Mouse (Mus musculus) lung, postnatal 0 days (tissue): Measurements from ENCODE around the gene Spns3.

Experiments used
- CTCF ChIP-seq: IDR thresholded peaks from 2 replicates; pipeline ENCODE4 v1.5.1; 2016; ENCODE audit warnings: antibody characterized with exemption, mild to moderate bottlenecking
- EP300 ChIP-seq: IDR thresholded peaks from 2 replicates; pipeline ENCODE4 v1.6.1; 2016; ENCODE audit warnings: antibody characterized with exemption, mild to moderate bottlenecking, control low read depth

DNA sequence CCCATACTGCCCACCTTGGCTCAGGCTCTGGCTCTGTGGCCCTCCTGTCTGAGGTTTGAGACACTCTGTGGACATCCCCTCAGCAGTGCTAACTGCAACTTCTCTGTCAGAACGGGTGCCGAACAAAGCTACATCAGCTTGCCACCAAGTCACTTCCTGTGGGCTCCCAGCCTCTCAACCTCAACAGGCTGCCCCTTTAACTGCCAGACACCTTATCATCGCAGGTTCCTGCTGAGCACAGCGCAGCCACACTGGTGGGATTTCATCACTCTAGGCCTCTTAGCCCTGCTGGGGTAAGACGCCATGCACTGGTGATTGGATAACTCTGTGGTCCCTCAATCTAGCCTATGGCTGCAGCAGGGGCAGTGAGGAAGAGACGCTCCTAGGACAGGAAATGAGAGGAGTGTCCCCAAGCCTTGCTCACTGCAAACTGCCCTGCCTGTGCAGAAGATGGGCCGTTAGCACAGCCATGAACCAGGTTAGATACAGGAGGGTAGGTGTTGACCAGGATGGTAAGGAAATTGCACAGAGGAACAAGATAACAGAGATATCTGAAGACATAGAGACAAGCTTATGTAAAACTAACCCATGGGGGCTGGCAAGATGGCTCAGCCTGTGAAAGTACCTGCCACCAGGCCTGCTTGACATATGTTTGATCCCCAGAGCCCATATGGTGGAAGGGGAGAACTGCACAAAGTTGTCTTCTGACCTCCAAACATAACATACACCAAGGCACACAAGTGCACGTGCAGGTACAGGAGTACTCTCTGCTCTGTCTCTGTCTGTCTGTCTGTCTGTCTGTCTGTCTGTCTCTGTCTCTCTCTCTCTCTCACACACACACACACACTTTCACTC, at the start of gene Spns3:
- TF ChIP-seq CTCF, result no peak
- TF ChIP-seq EP300, result no peak
